Mouse (Mus musculus): Measurements from ENCODE around the gene Cdcp2. TPM values are rescaled to one million over a fixed set of nuclear protein-coding genes. Genes with fewer than 3 reads are reported as not detected.

Cdcp2 gene
- not detected in 2 replicates for total RNA-seq (2017)

DNA sequence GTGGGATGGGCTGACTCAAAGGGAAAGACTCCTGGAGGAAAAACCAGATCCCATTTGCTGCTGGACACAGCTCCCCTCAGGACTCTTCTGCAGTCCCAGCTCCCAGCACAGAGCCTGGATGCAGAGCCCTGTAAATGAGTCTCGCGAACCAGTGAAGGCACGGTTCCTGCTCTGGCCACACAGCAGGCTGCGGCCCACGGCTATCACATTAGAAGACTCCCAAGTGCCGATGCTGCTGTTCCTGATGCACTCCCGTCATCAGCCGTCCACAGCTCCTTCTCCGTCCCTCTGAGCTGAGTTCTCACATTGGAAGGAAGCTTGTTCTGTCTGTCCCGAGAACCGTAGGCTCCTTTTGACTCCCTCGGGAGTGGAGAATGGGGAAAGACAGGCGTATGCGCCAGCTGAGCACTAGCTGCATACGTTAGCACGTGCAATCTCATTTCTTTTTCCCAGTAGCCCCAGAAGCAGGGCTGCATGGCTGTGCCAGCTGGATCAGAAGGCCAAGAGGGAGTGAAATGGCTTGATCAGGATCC is at the start of gene Cdcp2:
Gene Cdcp2, plus strand, starts transcription at position 51 of the 533 bp plus-strand sequence.
- ATAC-seq (ENCODE audit: extremely low read depth, insufficient number of reproducible peaks, low FRiP score, poor library complexity, severe bottlenecking): no peak

DNA sequence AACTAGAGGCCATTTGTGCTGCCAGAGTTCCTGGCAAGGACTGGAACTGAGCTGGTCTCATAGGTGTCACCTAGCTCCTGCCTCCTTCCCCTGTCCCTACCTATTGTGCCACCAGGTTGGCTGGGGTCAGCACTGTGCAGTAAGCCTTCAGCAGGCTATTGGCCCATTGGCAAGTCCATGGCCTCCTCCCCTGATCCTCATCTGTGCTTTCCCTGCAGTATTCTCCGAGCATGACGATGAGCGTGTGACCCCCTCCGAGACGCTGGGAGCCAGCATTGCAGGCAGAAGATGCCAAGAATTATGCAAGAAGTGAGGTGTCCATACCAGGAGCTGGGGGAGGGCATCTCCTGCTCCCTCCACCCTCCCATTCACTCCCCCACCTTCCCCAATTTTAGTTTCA is 48.9 kb upstream of the Cdcp2 start:
- ATAC-seq (ENCODE audit: extremely low read depth, insufficient number of reproducible peaks, low FRiP score, poor library complexity, severe bottlenecking): no peak

DNA sequence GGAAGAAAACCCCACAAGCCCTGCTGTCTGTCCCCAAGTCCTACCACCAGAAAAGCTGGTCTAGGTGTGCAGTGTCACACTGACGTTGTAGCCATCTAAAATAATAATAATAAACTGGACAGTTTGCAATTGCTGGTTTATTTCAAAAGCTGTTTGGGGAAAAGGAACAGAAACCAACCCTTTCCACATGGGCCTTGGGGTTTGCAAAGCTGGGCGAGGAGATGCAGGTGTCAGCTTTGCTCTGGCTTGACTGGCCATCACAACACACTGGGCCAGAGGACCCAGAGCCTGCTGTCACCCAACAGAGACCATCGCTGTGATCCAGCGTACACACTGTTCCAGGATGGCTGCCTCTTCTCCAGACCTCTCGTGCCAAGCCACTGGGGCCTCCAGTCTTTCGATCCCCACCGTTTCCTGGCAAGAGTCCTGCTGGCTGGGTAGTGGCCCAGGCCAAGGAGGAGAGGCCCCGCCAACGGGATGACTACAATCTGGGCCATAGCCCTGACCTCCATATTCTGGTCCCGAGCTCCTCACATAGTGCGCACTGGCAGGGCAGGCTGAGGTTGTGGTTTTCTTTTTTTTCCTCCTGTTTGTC is 48.0 kb upstream of the Cdcp2 start:
- no peak for ATAC-seq (ENCODE audit: extremely low read depth, insufficient number of reproducible peaks, low FRiP score, poor library complexity, severe bottlenecking)

DNA sequence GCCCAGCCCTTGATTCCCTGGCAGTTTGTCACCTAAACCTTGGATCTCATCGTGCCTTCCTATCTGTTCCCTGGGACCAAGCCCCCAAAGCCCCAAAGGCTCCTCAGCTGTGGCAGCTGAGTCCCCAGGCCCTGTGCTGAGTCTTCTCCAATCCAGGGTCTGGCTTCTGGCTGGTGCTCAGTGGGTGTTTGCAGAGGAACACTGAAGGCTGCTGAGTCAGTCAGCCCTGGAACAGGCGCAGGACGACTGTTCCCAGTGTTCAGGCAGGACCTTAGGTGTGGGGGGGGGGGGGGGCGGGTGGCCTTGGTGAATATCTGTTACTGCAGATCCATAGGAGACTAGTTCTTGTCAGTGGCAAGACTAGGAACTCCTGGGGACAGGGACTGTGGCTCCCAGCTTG is 44.8 kb upstream of the Cdcp2 start:
- no peak for ATAC-seq (ENCODE audit: extremely low read depth, insufficient number of reproducible peaks, low FRiP score, poor library complexity, severe bottlenecking)

DNA sequence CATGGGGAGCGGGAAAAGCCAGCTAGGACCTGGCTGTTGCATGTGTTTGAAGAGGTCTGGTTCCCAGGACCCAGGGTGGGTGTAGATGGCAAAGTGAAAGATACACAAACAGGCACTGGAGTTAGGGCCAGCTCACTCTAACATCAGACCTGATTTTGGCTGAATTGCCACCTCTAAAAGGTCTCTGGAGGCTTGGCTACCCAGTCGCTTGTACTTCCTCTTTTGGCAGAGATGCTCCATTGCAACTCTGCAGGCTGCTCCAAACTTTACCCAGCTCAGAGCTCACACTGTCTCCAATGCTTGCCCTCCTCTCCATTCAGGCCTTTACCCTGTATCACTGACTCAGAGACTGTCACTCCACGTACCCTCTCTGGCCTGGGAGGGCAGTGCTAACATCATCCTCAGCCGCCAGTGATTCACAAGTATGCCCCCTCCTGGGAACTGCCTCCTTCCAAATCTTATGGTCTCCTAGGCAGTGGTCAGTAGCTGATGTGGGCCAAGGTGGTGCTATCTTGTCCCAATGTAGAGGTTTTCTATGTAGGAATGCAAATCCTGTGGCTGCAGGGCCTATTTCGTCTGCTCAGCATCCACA is 43.6 kb upstream of the Cdcp2 start:
- ATAC-seq (ENCODE audit: extremely low read depth, insufficient number of reproducible peaks, low FRiP score, poor library complexity, severe bottlenecking): no peak

DNA sequence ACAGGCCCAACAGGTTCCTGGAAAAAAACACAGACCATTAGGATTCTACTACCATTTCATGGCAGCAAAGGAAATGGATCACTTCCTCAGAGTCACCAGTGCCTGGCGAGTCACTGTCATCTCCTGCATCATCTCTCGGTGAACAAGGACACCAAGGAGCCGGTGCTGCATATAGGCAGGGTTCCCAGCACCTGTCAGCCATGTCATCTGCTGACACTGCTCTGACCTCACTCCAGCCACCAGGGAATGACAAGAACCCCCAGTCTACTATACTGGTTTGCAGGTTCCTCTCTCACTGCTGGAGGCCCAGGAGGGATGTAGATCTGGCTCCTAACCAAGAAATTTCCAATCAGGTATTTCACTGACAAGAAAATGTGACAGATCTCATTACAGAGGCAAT is 40.6 kb upstream of the Cdcp2 start:
- ATAC-seq (ENCODE audit: extremely low read depth, insufficient number of reproducible peaks, low FRiP score, poor library complexity, severe bottlenecking): no peak

DNA sequence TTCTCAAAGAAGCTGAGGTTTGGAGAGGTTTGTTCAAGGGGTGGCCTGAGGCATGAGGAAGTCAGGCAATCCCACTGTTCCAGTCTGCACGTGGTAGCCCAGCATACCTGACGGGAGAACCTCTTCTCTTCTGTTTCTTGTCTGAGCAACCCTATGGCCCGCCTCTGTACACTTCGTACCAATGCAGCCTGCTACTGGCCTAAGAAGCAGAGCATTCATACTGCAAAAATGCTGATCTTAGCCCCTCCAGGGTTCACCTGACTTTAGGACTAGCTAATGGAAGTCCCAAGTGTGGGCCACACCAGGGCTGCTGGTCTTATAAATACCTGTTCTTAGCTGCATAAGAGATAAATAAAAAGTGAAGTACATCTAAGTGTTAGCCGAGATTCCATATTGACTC is 38.3 kb upstream of the Cdcp2 start:
- ATAC-seq (ENCODE audit: extremely low read depth, insufficient number of reproducible peaks, low FRiP score, poor library complexity, severe bottlenecking): no peak

DNA sequence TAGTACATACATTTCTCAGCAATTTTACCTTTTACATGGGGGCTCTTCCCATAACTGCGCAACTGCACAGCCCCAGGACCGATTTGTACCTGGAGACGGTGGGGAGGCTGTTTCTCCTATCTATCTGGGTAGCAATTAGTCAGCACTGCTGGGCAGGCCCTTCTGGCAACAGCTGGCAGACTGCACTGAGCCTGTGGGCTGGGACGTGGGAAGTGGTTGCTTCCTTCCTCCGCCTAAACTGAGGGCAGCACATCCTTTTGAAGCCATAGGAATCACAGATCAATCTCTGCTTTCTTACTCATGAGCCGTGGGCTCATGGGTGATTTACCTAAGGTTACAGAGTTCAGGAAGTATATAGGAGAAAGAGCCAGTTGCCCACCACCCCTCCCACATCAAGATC is 37.9 kb upstream of the Cdcp2 start:
- no peak for ATAC-seq (ENCODE audit: extremely low read depth, insufficient number of reproducible peaks, low FRiP score, poor library complexity, severe bottlenecking)

DNA sequence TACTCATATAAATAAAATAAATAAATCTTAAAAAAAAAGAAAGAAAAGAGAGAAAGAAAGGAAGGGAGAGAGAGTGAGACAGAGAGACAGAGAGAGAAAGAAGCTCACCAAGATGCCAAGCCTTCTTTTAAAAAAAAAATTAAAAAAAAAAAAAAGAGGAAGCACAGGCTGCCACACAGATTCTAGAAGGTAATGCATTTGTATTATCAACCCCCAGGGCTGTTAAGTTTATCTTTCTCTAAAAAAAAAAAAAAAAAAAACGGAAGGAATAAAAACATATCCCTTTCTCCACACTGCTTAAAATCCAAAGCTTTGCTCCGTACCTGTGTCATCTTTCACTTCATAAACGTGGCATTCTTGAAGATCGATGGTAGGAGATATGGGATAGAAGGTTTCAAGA is 35.1 kb upstream of the Cdcp2 start:
- ATAC-seq (ENCODE audit: extremely low read depth, insufficient number of reproducible peaks, low FRiP score, poor library complexity, severe bottlenecking): no peak

DNA sequence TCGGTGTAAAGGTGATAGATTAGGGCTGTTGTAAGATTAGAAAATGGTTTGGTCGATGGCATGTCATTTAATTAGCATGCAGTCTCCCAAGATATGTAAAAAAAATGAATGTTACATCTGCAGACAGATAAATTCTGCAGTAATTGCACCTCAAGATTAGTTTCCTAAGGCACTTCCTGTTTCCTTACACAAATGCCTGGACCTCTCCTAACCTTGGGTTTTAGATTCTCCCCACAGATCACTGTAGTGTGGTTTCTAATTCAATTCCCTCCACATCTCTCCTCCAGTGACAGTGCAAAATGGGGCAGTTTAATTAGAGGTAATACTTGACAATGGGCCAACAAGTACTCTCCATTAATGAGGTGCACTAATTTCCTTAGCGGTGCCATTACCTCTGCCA is 33.5 kb upstream of the Cdcp2 start:
- ATAC-seq (ENCODE audit: extremely low read depth, insufficient number of reproducible peaks, low FRiP score, poor library complexity, severe bottlenecking): no peak

DNA sequence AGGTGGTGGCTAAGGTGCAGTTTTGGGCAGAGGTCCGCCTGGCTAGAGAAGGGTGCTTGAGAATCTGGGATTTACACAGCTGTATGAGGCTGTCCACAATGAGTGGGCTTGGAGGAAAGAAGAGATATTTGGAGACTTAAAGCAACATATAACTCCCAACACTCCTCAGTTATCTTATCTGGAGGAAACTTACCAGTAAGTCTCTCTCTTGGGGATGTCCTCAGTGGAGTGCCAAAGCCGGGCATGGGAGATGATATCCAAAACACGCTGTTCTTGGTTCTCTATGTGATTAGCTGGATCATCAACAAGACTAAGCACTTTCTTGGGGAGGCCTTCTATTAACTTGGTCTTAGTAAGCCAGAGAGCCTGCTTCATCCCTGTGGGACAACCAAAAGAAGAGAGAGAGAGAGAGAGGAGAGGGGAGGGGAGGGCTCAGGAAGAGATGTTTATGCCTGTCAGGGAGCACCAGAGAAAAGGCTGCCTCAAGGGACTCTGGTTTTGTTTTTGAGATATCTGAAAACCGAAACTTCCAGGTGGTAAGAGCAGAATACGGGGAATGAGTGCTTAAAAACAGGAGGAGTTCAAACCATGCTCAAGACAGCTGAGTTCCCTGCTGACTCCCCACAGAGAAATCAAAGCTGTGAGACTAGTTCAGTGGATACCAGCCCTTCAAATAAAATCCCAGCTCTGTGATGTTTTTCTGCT is 32.1 kb upstream of the Cdcp2 start:
- no peak for ATAC-seq (ENCODE audit: extremely low read depth, insufficient number of reproducible peaks, low FRiP score, poor library complexity, severe bottlenecking)

DNA sequence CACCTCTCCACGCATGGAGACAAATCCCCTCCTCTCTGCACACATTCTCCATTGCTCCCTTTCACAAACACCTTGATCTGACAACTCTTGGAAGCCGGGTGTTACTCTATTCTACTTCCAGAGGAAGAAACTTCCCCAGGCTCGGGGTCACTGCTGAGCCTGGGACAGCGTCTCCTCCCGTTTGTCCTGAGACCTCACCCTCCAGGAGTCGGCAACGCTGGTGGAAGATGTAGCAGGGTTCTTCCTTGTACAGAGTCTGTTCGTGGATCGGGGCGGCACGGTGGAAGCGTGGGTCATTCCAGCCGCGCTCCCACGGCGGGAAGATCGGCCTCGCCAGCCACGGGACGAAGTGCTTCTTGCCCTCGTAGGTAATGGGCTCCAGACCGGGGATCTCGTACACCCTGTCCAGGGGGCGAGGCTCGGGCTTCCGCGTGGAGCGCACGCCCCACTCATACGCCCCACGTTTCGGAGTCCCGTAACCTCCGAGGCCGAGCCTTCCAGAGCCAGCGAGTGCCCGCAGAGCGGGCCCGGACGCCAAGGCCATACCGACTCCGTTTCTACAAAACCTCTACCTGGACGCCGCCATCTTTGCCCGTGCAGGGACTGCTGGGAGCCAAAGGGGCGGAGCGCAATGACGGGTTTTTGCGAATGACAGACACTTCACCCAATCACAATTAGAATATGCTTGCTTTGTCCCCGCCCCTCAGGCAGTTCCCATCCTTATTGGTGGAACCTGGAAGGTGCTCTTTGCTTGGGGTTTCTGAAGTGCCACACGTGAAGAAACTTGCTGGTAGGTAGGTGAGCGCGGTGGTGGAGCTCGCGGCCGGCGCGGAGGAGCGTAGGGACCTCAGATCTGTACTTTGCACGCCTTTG is 30.2 kb upstream of the Cdcp2 start, which contains the start of the genes Mrpl37 and Cyb5rl:
Gene Mrpl37, minus strand, starts transcription at position 617 of the 873 bp plus-strand sequence.
Gene Cyb5rl, plus strand, starts transcription at position 737 of the 873 bp plus-strand sequence.
- peak; percentile 99 for ATAC-seq (ENCODE audit: extremely low read depth, insufficient number of reproducible peaks, low FRiP score, poor library complexity, severe bottlenecking)

DNA sequence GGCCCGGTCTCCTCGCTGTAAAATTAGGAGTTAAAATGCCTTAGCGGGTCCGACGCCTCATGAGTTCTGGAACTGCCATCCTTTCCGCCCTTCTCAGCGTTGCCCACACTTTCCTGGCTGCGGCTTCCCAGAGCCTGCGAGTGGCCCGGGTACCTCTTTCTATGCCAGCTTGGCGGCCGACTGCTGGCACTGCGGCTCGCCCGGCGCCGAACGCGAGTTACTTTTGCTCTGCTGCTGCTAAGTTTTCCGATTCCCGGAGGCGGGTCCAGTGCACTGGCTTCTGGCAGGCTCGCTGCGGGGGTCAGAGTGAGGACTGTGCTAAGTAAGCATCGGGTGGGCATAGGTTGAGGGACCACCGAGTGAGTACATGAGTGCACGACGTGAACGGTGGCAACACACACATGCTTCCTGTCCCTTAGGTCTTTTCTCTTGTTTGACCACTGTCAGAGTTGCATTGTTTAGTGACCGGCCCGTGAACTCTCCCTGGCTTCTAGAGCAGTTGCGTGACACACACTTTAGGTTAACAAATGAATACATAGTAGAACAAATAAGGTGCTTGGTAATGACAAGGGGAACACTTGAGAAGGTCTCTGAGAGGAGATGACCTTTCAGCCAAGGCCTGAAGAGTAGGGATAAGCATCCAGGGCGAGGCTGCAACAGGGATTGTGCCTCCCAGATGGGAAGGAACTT is 29.4 kb upstream of the Cdcp2 start:
- ATAC-seq (ENCODE audit: extremely low read depth, insufficient number of reproducible peaks, low FRiP score, poor library complexity, severe bottlenecking): no peak

DNA sequence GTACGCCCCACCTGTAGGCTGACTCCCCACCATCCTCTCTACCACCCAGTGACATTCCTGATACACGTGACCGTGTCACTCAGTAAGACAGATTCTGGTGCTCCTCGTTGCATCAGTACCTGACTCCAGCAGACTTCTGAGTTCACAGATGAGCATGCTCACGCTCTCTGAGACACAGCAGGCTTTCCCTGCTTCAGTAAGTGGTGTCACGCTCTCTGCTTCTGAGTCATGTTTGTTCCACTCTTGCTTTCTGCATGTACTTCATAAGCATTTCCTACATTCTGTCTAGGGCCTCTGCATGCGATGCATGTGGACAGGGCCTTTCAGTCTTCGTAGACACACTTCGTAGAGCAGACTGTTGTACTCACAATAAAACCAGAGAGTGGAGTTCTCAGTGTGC is 24.3 kb upstream of the Cdcp2 start:
- ATAC-seq (ENCODE audit: extremely low read depth, insufficient number of reproducible peaks, low FRiP score, poor library complexity, severe bottlenecking): no peak

DNA sequence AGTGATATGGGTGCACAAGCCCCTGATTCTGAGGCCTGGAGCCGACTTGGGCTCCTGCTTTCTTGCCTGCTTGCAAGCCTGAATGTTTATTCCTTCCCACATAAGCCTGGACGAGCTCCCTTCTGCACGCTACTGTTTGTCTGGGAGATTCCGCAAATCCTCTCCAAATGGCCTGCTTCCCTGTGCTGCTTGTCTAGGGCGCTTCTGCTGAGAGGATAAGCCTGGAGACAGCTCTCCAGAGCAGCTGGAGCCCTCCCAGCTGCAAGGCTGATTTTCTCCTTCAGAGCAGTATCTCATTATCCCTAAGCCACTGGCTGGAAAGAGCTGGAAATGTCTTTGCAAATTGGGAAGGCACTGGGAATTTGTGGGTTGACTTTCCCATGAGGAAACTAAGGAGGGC is 21.2 kb upstream of the Cdcp2 start:
- no peak for ATAC-seq (ENCODE audit: extremely low read depth, insufficient number of reproducible peaks, low FRiP score, poor library complexity, severe bottlenecking)

DNA sequence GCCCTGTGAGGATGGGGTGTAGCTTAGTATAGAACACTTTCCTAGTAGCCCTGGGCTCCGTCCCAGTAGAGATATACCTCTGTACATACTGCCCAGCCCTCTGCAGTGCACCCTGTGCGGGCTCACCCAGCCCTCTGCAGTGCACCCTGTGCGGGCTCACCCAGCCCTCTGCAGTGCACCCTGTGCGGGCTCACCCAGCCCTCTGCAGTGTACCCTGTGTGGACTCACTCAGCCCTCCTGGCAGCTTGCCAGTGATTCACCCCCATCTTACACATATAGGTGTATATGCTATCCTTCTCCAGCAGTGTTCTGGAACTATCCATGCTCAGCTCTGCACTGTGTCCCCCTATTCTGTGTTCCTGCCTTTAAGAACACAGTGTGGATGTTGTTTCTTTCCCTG is 17.8 kb upstream of the Cdcp2 start:
- ATAC-seq (ENCODE audit: extremely low read depth, insufficient number of reproducible peaks, low FRiP score, poor library complexity, severe bottlenecking): no peak

DNA sequence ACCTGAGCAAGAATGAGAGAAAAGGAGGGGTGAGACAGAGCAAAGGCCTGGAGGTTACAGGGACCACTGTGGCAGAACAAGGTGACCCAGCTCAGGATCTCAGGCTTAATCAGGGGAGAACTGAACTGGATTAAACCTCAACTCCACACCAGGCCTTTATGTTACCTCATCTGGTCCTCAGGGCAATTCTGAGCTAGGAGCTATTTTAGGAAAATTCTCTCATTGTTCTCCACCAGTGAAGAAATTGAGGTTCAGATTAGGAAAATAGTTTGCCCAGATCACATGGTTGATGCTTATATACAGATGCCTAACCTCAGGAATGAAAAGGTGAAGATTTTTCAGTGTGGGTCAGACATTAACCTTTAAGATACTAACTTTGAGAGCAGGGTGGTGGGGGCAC is 17.0 kb upstream of the Cdcp2 start:
- ATAC-seq (ENCODE audit: extremely low read depth, insufficient number of reproducible peaks, low FRiP score, poor library complexity, severe bottlenecking): no peak

DNA sequence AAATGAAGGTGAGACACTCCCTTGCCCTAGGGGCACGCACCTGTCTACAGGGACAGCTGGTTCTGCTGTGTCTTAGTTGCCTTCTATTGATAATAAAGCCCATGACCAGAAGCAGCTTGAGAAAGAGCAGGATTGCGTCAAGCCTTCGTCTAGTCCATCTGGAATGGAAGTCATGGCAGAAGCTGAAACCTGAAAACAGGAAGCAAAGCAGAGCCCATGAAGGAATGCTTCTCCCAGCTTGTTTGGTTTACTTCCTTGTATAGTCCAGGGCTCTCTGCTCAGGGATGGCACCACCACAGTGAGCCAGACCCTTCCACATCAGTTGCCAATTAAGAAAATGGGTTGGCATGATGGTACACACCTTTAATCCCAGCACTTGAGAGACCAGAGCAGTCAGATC is 14.5 kb upstream of the Cdcp2 start:
- no peak for ATAC-seq (ENCODE audit: extremely low read depth, insufficient number of reproducible peaks, low FRiP score, poor library complexity, severe bottlenecking)

DNA sequence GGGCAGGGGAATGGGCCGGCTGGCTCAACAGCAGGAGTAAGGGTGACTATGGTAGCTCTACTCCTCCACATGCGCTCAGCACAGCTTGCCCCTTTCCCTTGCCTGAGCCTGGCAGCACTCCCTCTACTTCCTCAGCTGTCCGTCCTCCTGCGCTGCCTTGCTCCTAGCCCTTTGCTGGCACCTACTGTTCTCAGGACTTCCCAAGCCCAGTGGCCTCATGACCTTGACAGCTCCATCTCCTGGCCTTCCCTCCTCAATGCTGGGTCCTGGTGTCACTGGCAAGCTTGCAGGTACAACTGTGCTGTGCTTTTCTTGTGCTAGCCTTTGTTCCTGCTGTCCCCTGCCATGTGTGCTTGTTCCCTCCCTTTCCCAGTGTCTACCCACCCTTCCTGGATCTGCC is 13.6 kb upstream of the Cdcp2 start:
- no peak for ATAC-seq (ENCODE audit: extremely low read depth, insufficient number of reproducible peaks, low FRiP score, poor library complexity, severe bottlenecking)
